Mouse (Mus musculus): ENCODE data around the gene Arhgap15. TPM values are rescaled to one million over a fixed set of nuclear protein-coding genes. Genes with fewer than 3 reads are reported as not detected.

Arhgap15 gene
- total and polyA plus RNA-seq, 3 experiments = 16.6 to 40.3 (median 19.8) TPM

GRCm38 (mm10) chr2:44013388-44013787 lies 264.8 kb downstream of the Arhgap15 start:
- H3K79me2 ChIP-seq (replicated peaks; ENCODE audit: control insufficient read depth, extremely low read depth, insufficient read depth, poor library complexity, severe bottlenecking) = no peaks in the 10 kb centered on the region; the same call in 1 of the 2 replicates
- in situ Hi-C loops (cut with MboI; ENCODE audit: low pct_ligation_motif_present, low pct_unique_long_range_greater_than_20kb, low sequenced_read_pairs) = no loop called here
- dilution Hi-C loops (cut with MboI; ENCODE audit: extremely low pct_ligation_motif_present, extremely low pct_unique_long_range_greater_than_20kb, low sequenced_read_pairs) = no loop called here
- no peaks in the 10 kb centered on the region for H3K27me3 ChIP-seq (replicated peaks)
- H3K36me3 ChIP-seq (replicated peaks in 1 of 2; ENCODE audit: control insufficient read depth in 1 of 2, insufficient read depth in 1 of 2, low read length in 1 of 2) = peaks cover 0 to 9% of the 10 kb centered on the region in 2 experiments
- no peak overlapping the region for H3K4me3 ChIP-seq (replicated peaks in 1 of 3; ENCODE audit: low read depth in 2 of 3, low read length in 2 of 3, poor library complexity in 1 of 3)
- H3K9ac ChIP-seq (ENCODE audit: insufficient read depth, low read depth) = no peak overlapping the region
- H3K4me2 ChIP-seq (ENCODE audit: insufficient read depth, low read depth, poor library complexity, severe bottlenecking) = no peak overlapping the region
- no peak for DNase-seq (ENCODE audit: extremely low read depth)
- no peaks in the 10 kb centered on the region for H3K9me3 ChIP-seq (replicated peaks; ENCODE audit: low read length)
- no peaks in the 10 kb centered on the region for H3K4me1 ChIP-seq (ENCODE audit: control insufficient read depth in 1 of 2, insufficient read depth in 2 of 2)
- H3K27ac ChIP-seq (ENCODE audit: insufficient read depth, low read depth) = no peak overlapping the region
- TF ChIP-seq ZNF384 (IDR thresholded peaks at IDR 0.05; ENCODE audit: low read depth, low read length) (no peak), TBP (conservative IDR thresholded peaks at IDR 0.05; ENCODE audit: low read depth, low read length) (no peak), NRF1 (IDR thresholded peaks at IDR 0.05; ENCODE audit: low read depth, low read length) (no peak), TCF12 (IDR thresholded peaks at IDR 0.05; ENCODE audit: low read depth, low read length) (no peak), USF2 (conservative IDR thresholded peaks at IDR 0.05; ENCODE audit: low read depth, low read length) (no peak), ELF1 (IDR thresholded peaks at IDR 0.05; ENCODE audit: low read depth, low read length) (no peak), BHLHE40 (IDR thresholded peaks at IDR 0.05; ENCODE audit: low read depth, low read length) (no peak), GABPA (IDR thresholded peaks at IDR 0.05; ENCODE audit: insufficient replicate concordance, low read depth, low read length) (no peak), SMC3 (IDR thresholded peaks at IDR 0.05; ENCODE audit: low read depth, low read length) (no peak), POLR2A (IDR thresholded peaks at IDR 0.05; ENCODE audit: low read depth, low read length) (no peak), HCFC1 (IDR thresholded peaks at IDR 0.05; ENCODE audit: low read depth, low read length) (no peak), SIN3A (IDR thresholded peaks at IDR 0.05; ENCODE audit: low read length) (no peak), CHD1 (IDR thresholded peaks at IDR 0.05; ENCODE audit: low read depth, low read length) (no peak), JUND (conservative IDR thresholded peaks at IDR 0.05; ENCODE audit: low read depth, low read length) (no peak), POLR2AphosphoS2 (IDR thresholded peaks at IDR 0.05; ENCODE audit: low read depth, low read length) (no peak)

DNA sequence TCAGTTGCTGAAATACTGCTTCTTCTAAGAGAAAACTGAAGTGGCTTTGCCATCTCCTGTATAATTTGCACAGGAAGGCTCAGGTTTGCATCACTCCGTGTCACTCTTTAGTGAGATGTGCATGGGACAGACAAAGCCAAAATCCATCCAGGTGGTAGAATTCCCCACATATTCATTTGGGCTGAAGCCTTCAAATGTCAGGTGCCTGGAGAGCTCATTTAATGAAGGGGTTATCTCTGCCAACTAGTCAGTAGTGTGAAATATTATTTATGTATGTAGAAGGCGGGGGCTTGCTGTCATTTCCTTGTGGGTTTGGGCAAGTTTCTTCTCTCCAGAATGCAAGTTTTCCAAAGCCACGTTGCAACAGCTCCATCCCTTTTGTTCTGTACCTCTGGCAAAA lies 268.1 kb downstream of the Arhgap15 start:
- no peak overlapping the region for H3K9ac ChIP-seq (ENCODE audit: insufficient read depth, low read depth)
- peaks cover 0 to 9% of the 10 kb centered on the region in 2 experiments for H3K36me3 ChIP-seq (replicated peaks in 1 of 2; ENCODE audit: control insufficient read depth in 1 of 2, insufficient read depth in 1 of 2, low read length in 1 of 2)
- H3K4me1 ChIP-seq (ENCODE audit: control insufficient read depth in 1 of 2, insufficient read depth in 2 of 2) = no peaks in the 10 kb centered on the region
- DNase-seq (ENCODE audit: extremely low read depth) = no peak
- no peak overlapping the region for H3K4me3 ChIP-seq (replicated peaks in 1 of 3; ENCODE audit: low read depth in 2 of 3, low read length in 2 of 3, poor library complexity in 1 of 3)
- TF ChIP-seq TCF12 (IDR thresholded peaks at IDR 0.05; ENCODE audit: low read depth, low read length) (no peak), NRF1 (IDR thresholded peaks at IDR 0.05; ENCODE audit: low read depth, low read length) (no peak), JUN (IDR thresholded peaks at IDR 0.05; ENCODE audit: insufficient read depth, low read depth, low read length) (no peak)
- dilution Hi-C loops (cut with MboI; ENCODE audit: extremely low pct_ligation_motif_present, extremely low pct_unique_long_range_greater_than_20kb, low sequenced_read_pairs) (no loop called here), in situ Hi-C loops (cut with MboI; ENCODE audit: low pct_ligation_motif_present, low pct_unique_long_range_greater_than_20kb, low sequenced_read_pairs) (no loop called here)
- H3K27ac ChIP-seq (ENCODE audit: insufficient read depth, low read depth) = no peak overlapping the region
- H3K4me2 ChIP-seq (ENCODE audit: insufficient read depth, low read depth, poor library complexity, severe bottlenecking) = no peak overlapping the region
- no peaks in the 10 kb centered on the region for H3K9me3 ChIP-seq (replicated peaks; ENCODE audit: low read length)
- H3K79me2 ChIP-seq (replicated peaks; ENCODE audit: control insufficient read depth, extremely low read depth, insufficient read depth, poor library complexity, severe bottlenecking) = no peaks in the 10 kb centered on the region
- no peaks in the 10 kb centered on the region for H3K27me3 ChIP-seq (replicated peaks)

All from CH12.LX (cell line).